Mouse (Mus musculus): Measurements from ENCODE around the gene Hpdl.
A peak's percentile ranks its signal among the peaks of the same experiment; 100 is the strongest.

- TF ChIP-seq UBTF (IDR thresholded peaks at IDR 0.05; ENCODE audit: low read depth, low read length) (no peak), MAFK (IDR thresholded peaks at IDR 0.05; ENCODE audit: insufficient replicate concordance, low read length) (no peak), CHD2 (IDR thresholded peaks at IDR 0.05; ENCODE audit: low read length) (no peak), E2F4 (IDR thresholded peaks at IDR 0.05; ENCODE audit: insufficient replicate concordance, low read depth, low read length) (no peak), CTCF (conservative IDR thresholded peaks at IDR 0.05 in 1 of 2, IDR thresholded peaks at IDR 0.05 in 1 of 2; ENCODE audit: low read depth in 2 of 2, low read length in 2 of 2) (peak in 1 of 2 experiments; percentile 44; a peak in 2 of 4 replicates), USF2 (conservative IDR thresholded peaks at IDR 0.05; ENCODE audit: low read depth, low read length) (no peak), ZC3H11A (IDR thresholded peaks at IDR 0.05; ENCODE audit: low read depth, low read length) (no peak), POLR2A (IDR thresholded peaks at IDR 0.05; ENCODE audit: low read depth, low read length) (no peak)
Observed at GRCm38 (mm10) chr4:116787985-116788760, 33.3 kb downstream of the Hpdl start.
